Mouse (Mus musculus): ENCODE data around the gene L3mbtl3. TPM values are rescaled to one million over a fixed set of nuclear protein-coding genes. Genes with fewer than 3 reads are reported as not detected.

The L3mbtl3 gene
- polyA plus RNA-seq, 1 experiment from 2014 or later: 24.7 TPM

GRCm38 (mm10) chr10:26364326-26364856 lies 11.4 kb downstream of the L3mbtl3 start:
- H3K9me3 ChIP-seq: no peaks in the 10 kb centered on the region
- H3K27ac ChIP-seq: no peak overlapping the region
- no peaks in the 10 kb centered on the region; the same call in 1 of the 2 replicates for H3K36me3 ChIP-seq (replicated peaks)
- H3K9ac ChIP-seq: no peak overlapping the region
- ATAC-seq (ENCODE audit: low FRiP score): no peak
- no peak overlapping the region for H3K4me2 ChIP-seq
- H3K4me1 ChIP-seq: peaks cover 11% of the 10 kb centered on the region; the same call in 1 of the 2 replicates
- H3K4me3 ChIP-seq (replicated peaks): no peak overlapping the region
- H3K27me3 ChIP-seq: no peaks in the 10 kb centered on the region
- 82% methylated on average over 8 of the region's 8 CpGs for WGBS

- H3K4me1 ChIP-seq: peaks cover 11% of the 10 kb centered on the region; the same call in 1 of the 2 replicates
- H3K4me3 ChIP-seq (replicated peaks): no peak overlapping the region
- no peak for ATAC-seq (ENCODE audit: low FRiP score)
- no peak overlapping the region for H3K27ac ChIP-seq
- H3K9me3 ChIP-seq: no peaks in the 10 kb centered on the region
- H3K36me3 ChIP-seq (replicated peaks): no peaks in the 10 kb centered on the region; the same call in 1 of the 2 replicates
- H3K27me3 ChIP-seq: no peaks in the 10 kb centered on the region
- 48% methylated on average over 3 of the region's 3 CpGs for WGBS
- H3K9ac ChIP-seq: no peak overlapping the region
- H3K4me2 ChIP-seq: no peak overlapping the region
Observed at GRCm38 (mm10) chr10:26363605-26364004, 12.2 kb downstream of the L3mbtl3 start.

- WGBS: 92% methylated on average over 6 of the region's 6 CpGs
Observed at GRCm38 (mm10) chr10:26358798-26359197, 17.0 kb downstream of the L3mbtl3 start.

GRCm38 (mm10) chr10:26358231-26358630 lies 17.5 kb downstream of the L3mbtl3 start:
- Histone ChIP-seq H3K4me2 (no peak overlapping the region), H3K9me3 (0 out of 2 replicates have a peak, but pooled peaks cover 5% of the 10 kb centered on the region), H3K4me3 (replicated peaks) (no peak overlapping the region), H3K27ac (no peak overlapping the region), H3K9ac (no peak overlapping the region), H3K36me3 (replicated peaks) (peaks cover 11% of the 10 kb centered on the region), H3K4me1 (peaks cover 1% of the 10 kb centered on the region; the same call in 1 of the 2 replicates), H3K27me3 (no peaks in the 10 kb centered on the region)
- WGBS: 98% methylated on average over 5 of the region's 5 CpGs
- no peak for ATAC-seq (ENCODE audit: low FRiP score)

More at GRCm38 (mm10) chr10:26358798-26359197, 17.0 kb downstream of the L3mbtl3 start:
- peaks cover 7% of the 10 kb centered on the region; the same call in 1 of the 2 replicates for H3K4me1 ChIP-seq
- no peak overlapping the region for H3K27ac ChIP-seq
- 0 out of 2 replicates have a peak, but pooled peaks cover 5% of the 10 kb centered on the region for H3K9me3 ChIP-seq
- no peak overlapping the region for H3K4me3 ChIP-seq (replicated peaks)
- H3K9ac ChIP-seq: no peak overlapping the region
- no peaks in the 10 kb centered on the region for H3K27me3 ChIP-seq
- H3K36me3 ChIP-seq (replicated peaks): peaks cover 11% of the 10 kb centered on the region
- H3K4me2 ChIP-seq: no peak overlapping the region
- ATAC-seq (ENCODE audit: low FRiP score): no peak

- Histone ChIP-seq H3K4me2 (no peak overlapping the region), H3K9ac (no peak overlapping the region), H3K4me3 (replicated peaks) (no peak overlapping the region), H3K27me3 (no peaks in the 10 kb centered on the region), H3K9me3 (0 out of 2 replicates have a peak, but pooled peaks cover 5% of the 10 kb centered on the region), H3K27ac (no peak overlapping the region), H3K36me3 (replicated peaks) (peaks cover 29% of the 10 kb centered on the region), H3K4me1 (no peaks in the 10 kb centered on the region)
- WGBS: 53% methylated on average over 4 of the region's 4 CpGs
- ATAC-seq (ENCODE audit: low FRiP score): peak; percentile 23; the same call in 1 of the 2 replicates
Observed at GRCm38 (mm10) chr10:26353781-26354180, 22.0 kb downstream of the L3mbtl3 start.

- H3K4me1 ChIP-seq: peaks cover 8% of the 10 kb centered on the region; the same call in 1 of the 2 replicates
- H3K36me3 ChIP-seq (replicated peaks): peaks cover 28% of the 10 kb centered on the region
- no peak overlapping the region for H3K4me2 ChIP-seq
- WGBS: 90% methylated on average over 7 of the region's 7 CpGs
- no peak overlapping the region for H3K9ac ChIP-seq
- 0 out of 2 replicates have a peak, but pooled peaks cover 5% of the 10 kb centered on the region for H3K9me3 ChIP-seq
- ATAC-seq (ENCODE audit: low FRiP score): no peak
- no peak overlapping the region for H3K4me3 ChIP-seq (replicated peaks)
- H3K27ac ChIP-seq: no peak overlapping the region
- no peaks in the 10 kb centered on the region for H3K27me3 ChIP-seq
Observed at GRCm38 (mm10) chr10:26351129-26351738, 24.5 kb downstream of the L3mbtl3 start.

GRCm38 (mm10) chr10:26350153-26350552 lies 25.6 kb downstream of the L3mbtl3 start:
- no peak overlapping the region for H3K27ac ChIP-seq
- H3K9me3 ChIP-seq: no peaks in the 10 kb centered on the region
- WGBS: 67% methylated on average over 1 of the region's 1 CpGs
- H3K9ac ChIP-seq: no peak overlapping the region
- no peak overlapping the region for H3K4me2 ChIP-seq
- H3K36me3 ChIP-seq (replicated peaks): peaks cover 20% of the 10 kb centered on the region
- ATAC-seq (ENCODE audit: low FRiP score): no peak
- no peak overlapping the region for H3K4me3 ChIP-seq (replicated peaks)
- H3K27me3 ChIP-seq: no peaks in the 10 kb centered on the region
- peaks cover 8% of the 10 kb centered on the region; the same call in 1 of the 2 replicates for H3K4me1 ChIP-seq

GRCm38 (mm10) chr10:26347614-26348013 lies 28.2 kb downstream of the L3mbtl3 start:
- 38% methylated on average over 7 of the region's 7 CpGs for WGBS
- Histone ChIP-seq H3K27me3 (no peaks in the 10 kb centered on the region), H3K4me3 (replicated peaks) (no peak overlapping the region), H3K4me1 (peaks cover 8% of the 10 kb centered on the region; the same call in 1 of the 2 replicates), H3K9ac (no peak overlapping the region), H3K9me3 (no peaks in the 10 kb centered on the region), H3K4me2 (no peak overlapping the region), H3K36me3 (replicated peaks) (peaks cover 37% of the 10 kb centered on the region), H3K27ac (no peak overlapping the region)
- ATAC-seq (ENCODE audit: low FRiP score): 0 out of 2 replicates have a peak, but pooled peaks have one; percentile 27

GRCm38 (mm10) chr10:26345879-26346278 lies 29.9 kb downstream of the L3mbtl3 start:
- Histone ChIP-seq H3K27me3 (no peaks in the 10 kb centered on the region), H3K9ac (no peak overlapping the region), H3K4me1 (peaks cover 8% of the 10 kb centered on the region; the same call in 1 of the 2 replicates), H3K4me2 (no peak overlapping the region), H3K36me3 (replicated peaks) (peaks cover 41% of the 10 kb centered on the region), H3K4me3 (replicated peaks) (no peak overlapping the region), H3K9me3 (no peaks in the 10 kb centered on the region), H3K27ac (no peak overlapping the region)
- ATAC-seq (ENCODE audit: low FRiP score): no peak
- 94% methylated on average over 1 of the region's 1 CpGs for WGBS

GRCm38 (mm10) chr10:26337896-26338503 lies 37.8 kb downstream of the L3mbtl3 start:
- no peak overlapping the region for H3K4me3 ChIP-seq (replicated peaks)
- no peak overlapping the region for H3K9ac ChIP-seq
- H3K9me3 ChIP-seq: no peaks in the 10 kb centered on the region
- H3K27ac ChIP-seq: no peak overlapping the region
- no peak for ATAC-seq (ENCODE audit: low FRiP score)
- 94% methylated on average over 23 of the region's 23 CpGs for WGBS
- H3K4me1 ChIP-seq: no peaks in the 10 kb centered on the region
- H3K4me2 ChIP-seq: no peak overlapping the region
- H3K27me3 ChIP-seq: no peaks in the 10 kb centered on the region
- peaks cover 78% of the 10 kb centered on the region for H3K36me3 ChIP-seq (replicated peaks)

GRCm38 (mm10) chr10:26333966-26334365 lies 41.8 kb downstream of the L3mbtl3 start:
- Histone ChIP-seq H3K9ac (no peak overlapping the region), H3K27me3 (peaks cover 7% of the 10 kb centered on the region), H3K4me2 (no peak overlapping the region), H3K36me3 (replicated peaks) (peaks cover 53% of the 10 kb centered on the region), H3K4me3 (replicated peaks) (no peak overlapping the region), H3K9me3 (no peaks in the 10 kb centered on the region), H3K4me1 (no peaks in the 10 kb centered on the region), H3K27ac (no peak overlapping the region)
- no peak for ATAC-seq (ENCODE audit: low FRiP score)
- WGBS: 30% methylated on average over 5 of the region's 5 CpGs

- peaks cover 41% of the 10 kb centered on the region for H3K36me3 ChIP-seq (replicated peaks)
- 17% methylated on average over 2 of the region's 2 CpGs for WGBS
- ATAC-seq (ENCODE audit: low FRiP score): no peak
Observed at GRCm38 (mm10) chr10:26332781-26333180, 43.0 kb downstream of the L3mbtl3 start.

More at GRCm38 (mm10) chr10:26332781-26333180, 43.0 kb downstream of the L3mbtl3 start:
- Histone ChIP-seq H3K9ac (no peak overlapping the region), H3K27ac (no peak overlapping the region), H3K9me3 (no peaks in the 10 kb centered on the region), H3K4me3 (replicated peaks) (no peak overlapping the region), H3K4me2 (no peak overlapping the region), H3K27me3 (peaks cover 9% of the 10 kb centered on the region), H3K4me1 (peaks cover 8% of the 10 kb centered on the region)

Measured in forebrain, embryonic 12.5 days (tissue).